Mouse (Mus musculus) myocyte (in vitro differentiated cells): ENCODE results near the gene Gpr160. TPM values are rescaled to one million over a fixed set of nuclear protein-coding genes. Genes with fewer than 3 reads are reported as not detected.

ENCODE experiments used
- H3K27me3 ChIP-seq: one replicate; pipeline ENCODE4 v1.6.1; 2011; ENCODE audit not compliant: control insufficient read depth, insufficient read depth, insufficient read length
- H3K36me3 ChIP-seq: one replicate; pipeline ENCODE4 v1.6.1; 2011; ENCODE audit not compliant: control insufficient read depth, insufficient read depth
- H3K4me2 ChIP-seq: one replicate; pipeline ENCODE4 v1.6.1; 2011; ENCODE audit warnings: low read depth, control low read depth
- H3K4me3 ChIP-seq: one replicate; pipeline ENCODE4 v1.5.1; 2011; ENCODE audit warnings: mild to moderate bottlenecking, control low read depth, moderate library complexity
- H3K79me2 ChIP-seq: one replicate; pipeline ENCODE4 v1.6.1; 2011; ENCODE audit not compliant: control insufficient read depth, insufficient read depth
- H3ac ChIP-seq: one replicate; pipeline ENCODE4 v1.6.1; 2011; ENCODE audit not compliant: control insufficient read depth, insufficient read length
- CEBPB ChIP-seq: IDR thresholded peaks from 2 replicates; pipeline ENCODE4 v1.6.1; 2011; ENCODE audit warnings: mild to moderate bottlenecking, moderate library complexity; ENCODE audit not compliant: poor library complexity, insufficient read depth, severe bottlenecking
- E2F4 ChIP-seq: IDR thresholded peaks from one replicate; pipeline ENCODE4 v1.6.1; 2011; ENCODE audit warnings: mild to moderate bottlenecking, control low read depth, moderate library complexity; ENCODE audit not compliant: insufficient read depth
- MAX ChIP-seq: IDR thresholded peaks from one replicate; pipeline ENCODE4 v1.6.1; 2011; ENCODE audit warnings: low read depth, mild to moderate bottlenecking, control low read depth
- MYOD1 ChIP-seq, 3 experiments: IDR thresholded peaks; one replicate each; pipeline ENCODE4 v1.6.1; 2011; ENCODE audit warnings: control low read depth in 2 of 3, low read depth in 2 of 3, mild to moderate bottlenecking in 2 of 3, moderate library complexity in 1 of 3; ENCODE audit not compliant: insufficient read length in 2 of 3, control insufficient read depth in 1 of 3
- MYOG ChIP-seq, 3 experiments: IDR thresholded peaks; one replicate each; pipeline ENCODE4 v1.6.1; 2011; ENCODE audit warnings: control low read depth in 2 of 3, low read depth in 2 of 3, mild to moderate bottlenecking in 2 of 3; ENCODE audit not compliant: insufficient read length in 2 of 3, control insufficient read depth in 1 of 3, insufficient read depth in 1 of 3
- POLR2A ChIP-seq: IDR thresholded peaks from one replicate; pipeline ENCODE4 v1.6.1; 2011; ENCODE audit warnings: low read depth, mild to moderate bottlenecking, control low read depth, moderate library complexity; ENCODE audit not compliant: insufficient read length
- POLR2AphosphoS2 ChIP-seq: IDR thresholded peaks from one replicate; pipeline ENCODE4 v1.6.1; 2011; ENCODE audit warnings: low read depth, control low read depth; ENCODE audit not compliant: insufficient read length
- REST ChIP-seq: IDR thresholded peaks from one replicate; pipeline ENCODE4 v1.6.1; 2011; ENCODE audit warnings: mild to moderate bottlenecking, control low read depth, moderate library complexity; ENCODE audit not compliant: insufficient read depth, insufficient read length
- SRF ChIP-seq: IDR thresholded peaks from one replicate; pipeline ENCODE4 v1.6.1; 2011; ENCODE audit warnings: low read depth; ENCODE audit not compliant: control insufficient read depth, insufficient read length
- TCF12 ChIP-seq: IDR thresholded peaks from one replicate; pipeline ENCODE4 v1.6.1; 2011; ENCODE audit warnings: mild to moderate bottlenecking, control low read depth; ENCODE audit not compliant: poor library complexity, insufficient read depth, severe bottlenecking
- TCF3 ChIP-seq: IDR thresholded peaks from one replicate; pipeline ENCODE4 v1.6.1; 2011; ENCODE audit warnings: low read depth, control low read depth; ENCODE audit not compliant: insufficient read length
- USF1 ChIP-seq: IDR thresholded peaks from one replicate; pipeline ENCODE4 v1.6.1; 2011; ENCODE audit warnings: low read depth, mild to moderate bottlenecking, control low read depth, moderate library complexity
- polyA plus RNA-seq: library from polyadenylated mRNA; unstranded; fragments of >200 nt; fragmentation: generic; extraction: Trizol; gene quantifications from one replicate; pipeline ENCODE4 v1.2.1, GENCODE M21; 2012; ENCODE audit warnings: missing spikeins

Gene Gpr160
- polyA plus RNA-seq, 1 experiment = 0.05 TPM

- no peak overlapping the region for H3ac ChIP-seq
- no peak overlapping the region for H3K4me3 ChIP-seq
- H3K27me3 ChIP-seq = no peaks in the 10 kb centered on the region
- peak overlapping the region; percentile 52 for H3K4me2 ChIP-seq
- H3K36me3 ChIP-seq = no peaks in the 10 kb centered on the region
- no peaks in the 10 kb centered on the region for H3K79me2 ChIP-seq
- TF ChIP-seq REST = no peak
- no peak for TF ChIP-seq TCF12
- TF ChIP-seq CEBPB = peak; percentile 65
- TF ChIP-seq MYOG (IDR thresholded peaks at IDR 0.05; ENCODE audit: control insufficient read depth in 1 of 3, insufficient read depth in 1 of 3, insufficient read length in 2 of 3, low read depth in 2 of 3) = peak in 1 of 3 experiments; percentile 59
Observed at GRCm38 (mm10) chr3:30831848-30832606, 23.7 kb upstream of the Gpr160 start.

GRCm38 (mm10) chr3:30833254-30833653, 22.5 kb upstream of the Gpr160 start:
- H3K4me3 ChIP-seq = no peak overlapping the region
- H3K27me3 ChIP-seq = no peaks in the 10 kb centered on the region

GRCm38 (mm10) chr3:30845755-30846154, 10.0 kb upstream of the Gpr160 start:
- H3K36me3 ChIP-seq = no peaks in the 10 kb centered on the region
- no peak overlapping the region for H3K4me3 ChIP-seq
- no peaks in the 10 kb centered on the region for H3K79me2 ChIP-seq
- H3K4me2 ChIP-seq = no peak overlapping the region
- no peak overlapping the region for H3ac ChIP-seq
- TF ChIP-seq POLR2A (no peak), TCF3 (no peak), MAX (no peak), POLR2AphosphoS2 (no peak), SRF (no peak), E2F4 (no peak), TCF12 (no peak), USF1 (no peak), REST (no peak), MYOG (IDR thresholded peaks at IDR 0.05; ENCODE audit: control insufficient read depth in 1 of 3, insufficient read depth in 1 of 3, insufficient read length in 2 of 3, low read depth in 2 of 3) (no peak), CEBPB (no peak), MYOD1 (IDR thresholded peaks at IDR 0.05; ENCODE audit: control insufficient read depth in 1 of 3, insufficient read length in 2 of 3, low read depth in 2 of 3) (no peak)
- H3K27me3 ChIP-seq = peaks cover 22% of the 10 kb centered on the region

More at GRCm38 (mm10) chr3:30833254-30833653, 22.5 kb upstream of the Gpr160 start:
- Histone ChIP-seq H3K4me2 (no peak overlapping the region), H3K36me3 (no peaks in the 10 kb centered on the region), H3ac (no peak overlapping the region), H3K79me2 (no peaks in the 10 kb centered on the region)
- no peak for TF ChIP-seq MAX
- no peak for TF ChIP-seq MYOD1 (IDR thresholded peaks at IDR 0.05; ENCODE audit: control insufficient read depth in 1 of 3, insufficient read length in 2 of 3, low read depth in 2 of 3)
- TF ChIP-seq POLR2A = no peak
- no peak for TF ChIP-seq E2F4
- no peak for TF ChIP-seq MYOG (IDR thresholded peaks at IDR 0.05; ENCODE audit: control insufficient read depth in 1 of 3, insufficient read depth in 1 of 3, insufficient read length in 2 of 3, low read depth in 2 of 3)
- no peak for TF ChIP-seq POLR2AphosphoS2
- no peak for TF ChIP-seq TCF12
- TF ChIP-seq SRF = no peak
- TF ChIP-seq TCF3 = no peak
- no peak for TF ChIP-seq CEBPB
- no peak for TF ChIP-seq USF1

- no peak for TF ChIP-seq USF1
- TF ChIP-seq E2F4 = no peak
- no peak for TF ChIP-seq CEBPB
- no peak for TF ChIP-seq SRF
- TF ChIP-seq POLR2AphosphoS2 = no peak
- Histone ChIP-seq H3K79me2 (no peaks in the 10 kb centered on the region), H3K36me3 (no peaks in the 10 kb centered on the region), H3K4me3 (no peak overlapping the region), H3K27me3 (peaks cover 28% of the 10 kb centered on the region), H3ac (no peak overlapping the region), H3K4me2 (no peak overlapping the region)
Observed at GRCm38 (mm10) chr3:30847413-30847812, 8.3 kb upstream of the Gpr160 start.

GRCm38 (mm10) chr3:30851422-30851821, 4.3 kb upstream of the Gpr160 start:
- TF ChIP-seq MAX (no peak), REST (no peak), MYOG (IDR thresholded peaks at IDR 0.05; ENCODE audit: control insufficient read depth in 1 of 3, insufficient read depth in 1 of 3, insufficient read length in 2 of 3, low read depth in 2 of 3) (no peak)
- no peaks in the 10 kb centered on the region for H3K79me2 ChIP-seq
- no peak overlapping the region for H3K4me2 ChIP-seq
- no peak overlapping the region for H3K4me3 ChIP-seq
- no peak overlapping the region for H3ac ChIP-seq
- H3K27me3 ChIP-seq = peaks cover 36% of the 10 kb centered on the region
- H3K36me3 ChIP-seq = no peaks in the 10 kb centered on the region
